Mouse (Mus musculus) kidney, adult 11 months (tissue): ENCODE results near the gene Gm16867.
"Not testable (repeated sequence)": the region's sequence is repeated elsewhere in the genome, so short reads cannot be mapped to it uniquely, and the experiment has no call there.

Source experiments
- DNase-seq: peaks from one replicate; pipeline ENCODE4 v3.0.0; 2022

Gene Gm16867

DNA sequence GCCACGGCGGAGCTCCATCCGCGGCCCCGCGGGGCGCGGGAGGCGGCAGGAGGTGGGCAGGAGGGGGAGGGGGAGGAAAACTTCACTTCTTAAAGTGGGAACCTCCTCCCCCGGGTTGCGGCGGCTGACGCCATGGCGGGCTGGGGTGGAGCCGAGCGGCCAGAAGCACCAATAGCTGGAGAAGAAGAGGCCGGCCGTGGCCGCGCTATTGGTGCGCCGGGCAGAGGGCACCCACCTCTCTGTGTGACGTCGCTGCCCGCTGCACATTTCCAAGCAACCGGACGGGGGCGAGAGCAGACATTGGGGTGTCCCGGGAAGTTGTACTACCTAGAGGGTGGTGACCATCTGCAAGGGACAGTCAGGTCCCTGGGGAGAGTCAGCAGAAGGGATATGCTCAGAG, at the start of gene Gm16867:
Gm16867 (minus strand) TSS at position 189 of the 400 bp plus-strand sequence.
- DNase-seq, result not testable (repeated sequence)

DNA sequence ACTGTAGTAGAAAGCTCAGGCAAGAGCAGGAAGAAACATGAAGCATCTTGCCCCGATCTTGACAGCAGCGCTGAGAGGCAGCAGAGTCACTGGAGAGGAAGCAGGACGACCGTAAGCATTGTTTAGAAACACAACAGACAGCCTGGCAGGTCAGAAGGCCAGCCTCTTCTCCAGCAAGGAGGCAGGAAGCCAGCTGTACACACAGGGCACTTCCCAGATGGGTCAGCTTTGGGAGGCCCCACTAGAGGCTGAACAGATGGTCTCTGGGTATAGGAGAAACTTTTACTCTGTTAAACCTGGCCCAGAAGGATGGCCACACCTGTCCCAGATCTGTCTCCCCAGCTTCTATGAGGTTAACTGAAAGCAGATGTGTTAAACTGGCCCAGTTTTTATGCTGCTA, 44.1 kb upstream of the Gm16867 start:
- not testable (repeated sequence) for DNase-seq

DNA sequence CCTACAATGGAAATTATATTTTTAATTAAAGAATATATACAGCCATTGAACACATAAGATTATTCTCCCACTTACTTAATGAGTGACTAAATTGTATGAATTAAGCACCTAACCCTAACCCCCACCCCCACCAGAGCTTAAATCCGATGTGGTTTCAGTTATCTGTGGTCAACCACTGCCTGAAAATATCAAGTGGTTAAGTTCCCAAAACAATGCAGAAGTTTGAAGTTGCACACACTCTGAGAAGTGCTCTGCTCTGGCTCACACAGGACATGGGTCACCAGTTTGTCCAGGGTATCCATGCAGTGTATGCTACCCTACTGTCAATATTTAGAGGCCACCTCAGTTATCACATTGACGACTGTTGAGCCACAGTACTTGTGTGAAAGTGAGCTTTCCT, 41.9 kb upstream of the Gm16867 start:
- DNase-seq, result not testable (repeated sequence)

DNA sequence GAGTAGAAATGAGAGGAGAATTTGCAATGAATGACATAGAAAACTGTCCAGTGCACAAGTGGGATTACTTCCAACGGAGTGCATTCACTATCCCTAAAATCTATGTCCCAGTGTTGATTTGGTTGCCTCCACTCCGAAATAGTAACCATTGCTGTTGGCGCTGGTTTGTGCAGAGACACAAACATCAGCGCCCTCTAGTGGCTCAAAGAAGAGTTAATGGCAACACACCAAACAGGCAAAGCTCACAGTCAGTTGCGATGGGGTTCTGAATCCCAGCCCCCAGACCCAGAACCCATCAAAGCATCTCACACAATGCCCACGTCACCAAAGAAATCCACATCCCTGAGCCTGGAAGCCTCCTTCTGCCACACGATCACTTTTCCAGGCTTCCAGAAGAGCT, 40.9 kb upstream of the Gm16867 start:
- DNase-seq, result not testable (repeated sequence)

DNA sequence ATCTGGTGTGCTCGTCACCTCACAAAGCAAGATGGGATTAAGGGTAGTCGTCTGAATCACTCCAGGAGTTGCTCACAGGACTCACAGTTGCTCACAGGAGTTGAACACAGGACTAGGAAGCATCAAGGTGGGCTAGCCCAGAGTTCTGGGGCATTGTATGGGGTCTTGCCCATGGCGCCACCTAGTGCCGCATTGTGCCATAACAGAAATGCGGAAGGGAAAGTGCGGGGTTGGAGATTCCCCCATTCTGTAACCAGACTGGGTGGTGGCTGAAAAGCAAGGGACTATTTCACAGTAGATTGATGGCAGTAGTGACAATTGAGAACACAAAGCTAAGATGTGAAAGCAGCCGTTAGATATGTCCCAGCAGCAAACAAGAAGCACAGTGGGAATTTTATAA, 39.5 kb upstream of the Gm16867 start:
- not testable (repeated sequence) for DNase-seq

DNA sequence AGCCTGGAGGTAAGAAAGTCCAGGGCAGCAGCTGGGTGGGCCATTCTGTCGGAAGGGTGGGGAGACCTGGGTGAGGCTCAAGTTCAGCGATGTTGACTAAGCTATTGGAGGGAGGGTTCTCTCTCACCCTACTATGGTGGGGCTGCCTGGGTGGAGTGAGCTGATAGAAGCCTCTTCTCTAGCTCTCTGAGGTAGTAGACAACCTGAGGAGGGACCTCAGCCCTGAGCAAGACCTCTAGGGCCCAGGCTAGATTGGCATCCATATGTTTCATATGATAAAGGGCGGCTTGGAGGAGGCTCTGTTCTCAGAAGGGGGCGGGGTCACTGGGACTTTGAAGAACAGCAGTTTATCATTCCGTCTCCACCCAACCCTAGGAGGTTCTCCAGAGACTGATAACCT, 37.0 kb upstream of the Gm16867 start:
- not testable (repeated sequence) for DNase-seq

DNA sequence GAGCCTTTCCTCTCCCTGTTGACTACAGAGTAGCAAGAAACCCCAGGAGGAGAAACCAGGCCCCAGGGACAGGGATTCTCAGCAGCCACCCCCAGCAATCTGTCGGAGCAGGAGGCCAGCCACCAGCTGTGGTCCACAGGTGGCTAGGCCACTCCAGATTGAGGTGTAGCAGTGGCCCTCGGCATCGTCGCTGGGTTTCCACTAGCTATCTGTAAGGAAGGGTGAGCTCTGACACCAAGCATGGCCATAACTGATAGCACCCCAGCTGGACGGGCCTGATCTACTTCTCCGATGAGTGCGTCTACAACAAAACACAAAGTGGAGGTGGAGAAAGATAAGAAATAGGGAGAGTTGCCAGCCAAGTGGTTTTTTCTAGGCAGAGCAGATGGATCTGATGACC, 33.4 kb upstream of the Gm16867 start:
- not testable (repeated sequence) for DNase-seq

DNA sequence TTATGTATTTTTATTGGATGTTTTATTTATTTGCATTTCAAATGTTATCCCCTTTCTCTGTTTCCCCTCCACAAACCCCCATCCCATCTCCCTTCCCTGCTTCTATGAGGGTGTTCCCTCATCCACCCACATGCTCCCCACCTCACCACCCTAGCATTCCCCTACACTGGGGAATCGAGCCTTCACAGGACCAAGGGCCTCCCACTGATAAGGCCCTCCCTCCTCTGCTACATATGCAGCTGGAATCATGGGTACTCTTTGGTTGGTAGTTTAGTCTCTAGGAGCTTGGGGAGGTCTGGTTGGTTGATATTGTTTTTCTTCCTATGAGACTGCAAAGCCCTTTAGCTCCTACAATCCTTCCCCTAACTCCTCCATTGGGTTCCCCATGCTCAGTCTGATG, 23.0 kb upstream of the Gm16867 start:
- DNase-seq, result not testable (repeated sequence)

DNA sequence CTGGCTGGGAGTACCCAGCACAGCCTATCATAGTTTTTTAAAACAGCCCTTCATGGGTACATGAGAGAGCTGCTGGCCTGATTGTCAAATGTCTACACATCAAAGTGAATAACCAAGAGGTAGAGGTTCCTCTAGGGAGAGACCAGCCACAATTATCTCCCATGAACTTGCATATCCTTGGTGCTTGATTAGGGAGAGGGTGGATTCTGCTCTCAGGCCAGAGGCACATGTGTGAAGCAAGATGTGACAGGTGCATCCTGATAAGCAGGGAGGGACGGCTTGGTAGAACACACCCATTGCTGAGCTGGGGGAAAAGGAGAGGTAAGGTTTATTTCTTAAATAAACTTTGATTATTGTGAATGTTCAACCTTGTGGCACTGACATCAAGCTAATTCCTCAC, 19.8 kb upstream of the Gm16867 start:
- not testable (repeated sequence) for DNase-seq

DNA sequence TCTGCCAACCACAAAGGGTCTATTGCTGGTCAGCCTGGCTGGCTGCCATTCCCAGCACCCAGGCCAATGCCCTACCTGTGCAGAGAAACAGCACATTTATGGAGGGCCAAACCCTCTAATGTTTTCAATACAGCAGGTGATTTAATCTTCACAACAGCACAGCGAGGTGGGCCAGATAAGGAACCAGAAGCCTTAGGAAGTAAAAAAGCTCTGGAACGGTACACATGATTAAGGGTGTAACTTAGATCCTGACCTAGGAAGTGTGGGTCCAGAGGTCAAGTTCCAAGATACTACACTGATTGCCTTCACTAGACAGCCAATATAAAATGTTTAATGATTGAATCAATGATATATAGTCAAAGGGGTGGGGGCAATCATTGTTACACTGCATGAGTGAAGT, 17.6 kb upstream of the Gm16867 start:
- not testable (repeated sequence) for DNase-seq

DNA sequence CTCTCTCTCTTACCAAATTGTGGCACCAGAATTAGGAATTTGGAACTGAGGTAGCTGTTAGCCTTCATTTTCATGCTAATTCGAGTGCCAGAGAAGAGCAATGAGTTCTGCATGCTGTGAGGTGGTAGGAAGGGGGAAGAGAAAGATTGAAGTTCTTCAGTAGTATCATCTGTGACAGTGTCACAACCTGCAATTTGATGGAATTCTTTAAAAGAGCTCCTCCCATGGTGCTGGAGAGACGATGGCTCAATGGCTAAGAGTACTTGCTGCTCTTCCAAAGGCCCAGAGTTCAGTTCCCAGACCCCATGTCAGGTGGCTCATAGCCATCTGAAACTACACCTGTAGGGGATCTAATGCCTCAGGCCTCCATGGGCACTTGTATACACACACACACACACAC, 9.3 kb upstream of the Gm16867 start, which contains the start of gene Gm27179:
Gm27179 (minus strand) TSS at position 101 of the 400 bp plus-strand sequence.
- DNase-seq, result not testable (repeated sequence)

DNA sequence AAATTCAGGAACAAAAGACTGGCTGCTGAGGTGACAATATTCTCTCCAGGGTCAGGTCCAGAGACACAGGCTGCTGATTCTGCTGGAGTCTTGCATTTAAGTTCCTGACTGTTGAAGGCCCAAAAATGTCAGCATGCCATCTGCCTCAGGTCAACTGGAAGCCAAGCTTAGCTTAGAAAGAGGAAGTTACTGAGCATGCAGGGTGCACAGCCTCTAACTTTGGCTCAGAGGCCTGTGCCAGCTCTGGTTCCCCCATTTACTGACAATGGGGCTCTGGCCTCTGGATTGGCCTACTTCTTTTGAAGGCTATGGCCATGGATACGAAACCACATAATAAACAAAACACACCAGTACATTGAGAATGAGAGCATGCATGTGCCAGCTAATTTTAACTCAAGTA, 3.8 kb upstream of the Gm16867 start:
- DNase-seq, result not testable (repeated sequence)

DNA sequence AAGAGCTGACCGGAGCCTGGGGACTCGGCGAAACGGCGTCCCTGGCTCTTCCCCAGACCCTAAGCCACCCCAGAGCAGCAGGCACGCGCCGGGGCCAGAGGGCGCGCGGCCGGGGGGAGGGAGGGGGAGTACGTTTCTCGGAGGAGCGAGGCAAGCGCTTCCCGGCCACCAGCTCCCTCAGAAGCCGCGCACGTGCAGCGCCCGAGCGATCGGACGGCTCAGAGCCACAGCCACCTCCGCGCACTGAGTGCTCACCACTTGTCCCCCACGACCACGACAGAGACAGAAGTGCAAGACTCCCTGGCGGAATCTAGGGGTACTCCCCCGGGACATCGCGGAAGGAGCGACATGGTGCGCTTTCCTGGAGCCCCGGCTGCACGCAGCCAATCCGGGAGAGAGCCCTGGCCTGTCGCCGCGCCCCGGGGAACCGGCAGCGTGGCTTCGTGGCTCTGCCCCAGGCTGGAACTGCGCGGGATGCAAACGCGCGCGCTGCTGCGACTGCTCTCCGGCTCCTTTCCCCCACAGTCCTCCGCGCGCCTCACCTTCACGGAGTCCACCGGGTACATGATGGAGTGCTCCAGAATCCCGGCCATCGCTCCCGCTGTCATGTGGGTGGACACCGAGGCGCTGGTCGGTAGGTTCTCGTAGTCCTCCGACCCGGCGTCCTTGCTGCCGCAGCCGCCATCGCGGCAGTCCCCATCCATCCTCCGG, 567 bp downstream of the Gm16867 start:
- not testable (repeated sequence) for DNase-seq

DNA sequence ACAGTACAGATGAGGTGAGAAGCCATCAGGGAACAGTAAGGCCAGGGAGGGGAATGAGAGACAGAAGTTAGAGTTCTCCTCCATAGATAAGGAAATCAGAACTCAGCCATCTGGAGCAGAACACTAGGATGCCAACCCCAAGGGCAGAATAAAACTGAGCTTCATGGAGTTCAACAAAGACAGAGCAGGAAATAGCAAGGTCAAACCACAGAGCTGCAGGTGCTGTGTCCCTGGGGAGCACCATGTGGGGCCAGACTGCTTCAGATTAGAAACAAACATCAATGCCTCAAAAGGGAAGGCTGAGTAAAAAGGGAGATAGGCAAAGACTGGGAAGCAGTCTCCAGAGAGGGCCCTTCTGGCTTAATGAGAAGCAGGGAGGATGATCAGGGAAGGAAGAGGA, 6.9 kb downstream of the Gm16867 start:
- DNase-seq, result not testable (repeated sequence)

DNA sequence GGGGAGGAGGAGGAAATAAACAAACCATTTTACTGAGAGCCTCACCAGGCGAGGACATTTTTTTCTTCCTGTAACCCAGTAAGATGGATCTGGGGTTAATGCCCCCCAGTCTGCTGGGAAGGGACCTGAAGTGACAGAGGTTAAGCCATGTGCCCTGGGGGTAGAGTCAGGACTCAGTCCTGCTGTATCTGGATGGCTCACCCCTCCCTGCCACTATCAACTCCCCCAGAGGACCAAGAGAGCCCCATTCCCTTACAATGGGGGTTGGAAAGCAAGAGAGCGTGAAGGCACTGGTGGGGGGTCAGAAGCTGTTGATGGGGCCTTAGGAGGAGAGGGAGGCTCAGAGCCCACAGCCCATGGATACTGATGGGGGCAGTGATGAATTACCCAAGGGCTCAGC, 8.2 kb downstream of the Gm16867 start:
- DNase-seq, result not testable (repeated sequence)

DNA sequence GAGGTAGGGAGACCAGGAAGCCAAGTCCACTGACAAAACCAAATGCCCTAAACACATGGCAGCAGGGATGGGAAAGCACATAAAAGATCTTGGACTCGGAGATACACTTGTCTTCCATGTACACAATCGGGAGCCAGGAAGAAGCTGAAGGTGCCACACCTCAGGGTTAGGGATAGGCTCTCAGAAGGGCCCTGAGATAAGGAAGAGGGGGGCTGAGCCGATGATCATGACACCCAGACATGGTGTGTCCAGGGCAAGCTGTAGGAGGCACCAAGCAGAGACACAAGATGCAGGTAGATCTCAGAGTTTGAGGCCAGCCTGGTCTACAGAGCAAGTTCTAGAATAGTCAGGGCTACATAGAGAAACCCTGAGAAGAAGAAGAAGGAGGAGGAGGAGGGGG, 8.6 kb downstream of the Gm16867 start:
- not testable (repeated sequence) for DNase-seq

DNA sequence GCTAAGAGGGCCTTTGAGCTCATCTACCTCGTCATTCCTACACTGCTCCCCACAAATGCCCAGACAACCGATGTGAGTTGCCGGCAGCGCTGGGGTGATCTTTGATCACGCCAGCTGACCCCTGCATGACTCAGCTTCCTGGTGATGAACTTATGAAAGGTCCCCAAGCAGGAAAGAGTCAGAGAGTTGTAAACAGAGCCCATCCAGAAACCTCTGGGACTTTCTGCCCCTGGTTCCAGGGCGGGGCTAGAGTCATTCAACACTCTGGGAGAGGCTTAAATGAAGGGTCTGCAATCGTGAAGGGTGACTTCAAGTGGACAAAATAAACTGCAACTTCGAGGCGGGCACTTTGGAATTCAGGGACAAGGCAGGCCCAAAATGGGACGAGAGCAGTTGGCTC, 15.2 kb downstream of the Gm16867 start:
- DNase-seq, result not testable (repeated sequence)

DNA sequence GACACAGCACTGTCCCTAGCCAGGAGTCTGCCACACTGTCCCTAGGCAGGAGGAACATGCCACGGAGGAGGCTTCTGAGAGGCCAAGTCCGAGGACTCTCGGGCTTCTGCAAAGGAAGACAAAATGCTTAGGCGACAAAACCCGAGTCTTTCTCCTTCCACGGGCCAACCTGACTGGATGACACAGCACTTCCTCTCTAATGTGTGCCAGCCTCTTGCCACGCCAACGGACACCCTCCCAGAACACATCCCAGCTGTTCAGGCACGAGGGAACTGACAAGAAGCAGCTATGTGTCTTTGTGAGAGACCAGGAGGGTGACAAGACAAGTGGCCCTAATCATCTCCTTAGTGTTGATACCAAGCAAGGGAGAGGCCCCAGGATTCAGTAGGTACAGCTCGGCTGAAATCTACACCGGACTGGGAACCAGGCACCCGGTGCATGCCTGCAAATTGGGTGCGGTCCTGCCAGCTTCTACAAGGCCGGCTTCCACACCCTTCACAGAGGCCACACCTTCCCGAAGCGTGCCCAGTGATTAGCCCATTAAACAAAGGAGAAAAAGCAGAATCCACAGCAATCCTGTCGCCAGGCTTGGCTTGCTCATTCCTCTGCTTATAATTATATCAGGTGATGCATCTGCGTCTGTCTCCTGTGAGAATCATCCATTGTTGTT, 17.6 kb downstream of the Gm16867 start:
- not testable (repeated sequence) for DNase-seq

DNA sequence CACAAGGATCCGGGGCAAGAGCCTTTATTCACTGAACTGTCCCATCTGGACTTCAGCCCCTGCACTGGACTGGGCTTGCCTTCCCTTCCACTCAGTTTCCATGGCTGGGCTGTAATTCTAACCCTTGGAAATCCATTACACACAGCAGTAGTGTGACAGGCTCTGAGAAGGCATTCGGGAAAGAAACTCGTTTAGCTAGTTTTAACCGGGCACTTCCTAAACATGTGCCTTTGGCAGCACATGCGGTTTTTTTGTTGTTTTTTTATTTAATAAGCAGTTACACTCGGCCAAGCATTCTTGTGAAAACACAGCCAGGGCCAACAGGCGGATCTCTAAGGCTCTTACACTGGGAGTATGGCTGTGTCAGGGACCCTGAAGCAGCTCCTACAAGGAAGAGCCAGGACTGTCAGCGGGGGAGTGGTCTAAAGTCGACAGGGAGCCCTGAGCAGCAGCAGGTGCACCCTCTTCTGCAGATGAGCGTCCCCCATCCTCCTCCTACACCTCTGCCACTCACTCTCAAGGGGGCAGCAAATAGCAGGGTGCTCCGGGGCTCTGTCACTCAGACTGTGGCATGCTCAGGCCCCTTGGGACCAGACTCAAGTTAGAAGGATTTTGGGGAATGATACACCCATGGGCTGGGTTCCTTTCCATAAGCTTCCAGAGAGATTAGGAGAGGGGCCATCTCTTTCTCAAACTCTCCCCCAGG, 29.1 kb downstream of the Gm16867 start:
- not testable (repeated sequence) for DNase-seq

DNA sequence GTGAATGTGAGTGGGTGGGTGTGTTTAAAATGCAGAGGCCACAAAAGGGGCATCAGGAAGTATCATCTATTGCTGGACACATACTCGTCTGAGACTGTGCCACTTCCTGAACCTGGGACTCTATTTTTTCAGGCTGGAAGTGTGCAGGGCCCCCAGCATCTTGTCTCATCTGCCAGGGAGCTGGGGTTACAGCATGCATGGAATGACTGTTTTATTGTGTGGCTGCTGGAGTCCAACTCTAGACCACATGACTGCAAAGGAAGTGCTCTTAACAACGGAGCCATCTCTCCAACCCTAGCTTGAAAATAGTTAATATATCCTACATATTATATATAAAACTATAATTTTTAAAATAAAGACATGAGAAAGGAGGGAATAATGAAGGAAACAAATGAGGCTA, 29.8 kb downstream of the Gm16867 start:
- DNase-seq, result not testable (repeated sequence)

DNA sequence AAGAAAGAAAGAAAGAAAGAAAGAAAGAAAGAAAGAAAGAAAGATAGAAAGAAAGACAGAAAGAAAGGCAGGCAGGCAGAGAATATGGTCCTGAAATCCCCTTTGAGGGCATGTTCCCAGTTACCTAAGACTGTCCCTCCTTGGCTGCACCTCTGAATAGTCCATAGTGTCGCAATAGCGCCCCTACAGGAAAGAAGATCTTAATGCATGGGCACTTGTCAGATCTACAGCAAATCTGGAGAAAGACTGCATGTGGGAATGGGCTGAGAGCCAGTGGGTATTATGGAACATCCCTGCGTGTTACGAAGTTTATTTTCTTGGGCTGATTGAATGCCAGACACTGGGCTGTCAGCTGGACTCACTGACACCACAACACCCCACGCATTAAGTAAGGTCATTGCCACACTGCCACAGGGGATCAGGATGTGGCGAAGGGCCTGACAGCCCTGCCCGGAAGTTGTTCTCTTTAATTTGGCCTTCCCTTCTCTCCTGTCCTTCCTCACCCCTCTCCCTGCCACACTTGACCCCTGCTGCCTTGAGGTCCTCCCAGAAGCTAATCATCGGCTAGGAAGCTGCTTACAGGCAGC, 32.9 kb downstream of the Gm16867 start:
- DNase-seq, result not testable (repeated sequence)

DNA sequence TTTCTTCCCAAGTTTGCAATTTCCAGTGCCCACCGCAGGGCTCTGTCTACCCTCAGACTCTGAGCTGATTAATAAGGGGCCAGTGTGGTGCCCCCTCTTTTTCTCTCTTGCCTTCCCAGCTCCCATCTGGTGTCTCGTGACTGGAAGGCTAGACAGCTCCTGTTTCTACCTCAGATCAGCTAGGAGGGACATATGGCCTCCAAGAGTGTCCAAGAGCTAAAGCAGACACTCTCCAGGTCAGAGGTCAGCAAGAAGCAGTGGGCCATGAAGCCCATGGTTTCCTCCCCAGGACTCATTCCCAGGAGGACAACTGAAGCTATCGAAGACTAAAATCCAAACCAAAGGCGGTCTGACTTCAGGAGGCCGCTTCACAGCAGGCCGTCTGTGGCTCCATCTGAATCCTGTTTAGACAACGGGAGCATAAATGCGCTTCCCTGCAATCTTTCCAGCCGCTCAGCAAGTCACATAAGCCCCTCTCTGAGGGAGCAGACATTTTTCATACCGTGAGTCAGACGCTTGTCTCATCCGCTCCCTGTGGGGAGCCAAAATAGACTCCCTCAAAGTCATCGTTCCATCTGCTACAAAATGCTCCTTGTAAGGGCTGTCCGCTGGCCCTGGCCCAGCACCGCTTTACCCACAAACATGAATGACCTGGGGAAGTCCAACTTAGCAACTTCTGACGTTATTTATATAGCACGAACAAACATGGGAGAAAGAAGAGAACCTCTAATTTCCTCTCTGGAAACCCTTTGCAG, 35.4 kb downstream of the Gm16867 start:
- DNase-seq, result not testable (repeated sequence)
